Comparison of ENCODE assay signal across 30 mouse cellular contexts in genomic region chr9:63372541-63372940, GRCm38 (mm10). TPM values are rescaled to one million over a fixed set of nuclear protein-coding genes. Genes with fewer than 3 reads are reported as not detected.
A peak's percentile ranks its signal among the peaks of the same experiment; 100 is the strongest.
DNase-seq lines count a peak whose midpoint lies in the region; ATAC-seq lines count a peak whose summit lies in the region.
"Had no signal": no experiment of that assay in that cellular context is flagged by ENCODE, and none has a peak within 500 bp of the region (broad histone marks: within the 10 kb centered on the region; RNA-seq: fewer than 3 reads in every experiment).

No protein-coding gene starts in this region.

- H3K4me3 ChIP-seq in hindbrain, embryonic 13.5 days: no peak overlapping the region
- no peak overlapping the region for H3K4me3 ChIP-seq in hindbrain, embryonic 12.5 days
- no peak overlapping the region for H3K4me3 ChIP-seq in heart, embryonic 12.5 days
- H3K4me3 ChIP-seq: embryonic facial prominence, embryonic 12.5 days; forebrain, embryonic 10.5 days; gastrocnemius, adult 2 months; heart, embryonic 10.5 days; hindbrain, embryonic 15.5 days; layer of hippocampus, adult 2 months; limb, embryonic 10.5 days; limb, embryonic 15.5 days; liver, embryonic 13.5 days; myocyte; neural tube, embryonic 12.5 days had no signal

- ATAC-seq in hindbrain, embryonic 13.5 days (ENCODE audit: low FRiP score): no peak
- ATAC-seq in hindbrain, embryonic 12.5 days (ENCODE audit: low FRiP score): no peak
- ATAC-seq in heart, embryonic 12.5 days (ENCODE audit: insufficient number of reproducible peaks, low FRiP score): no peak
- ATAC-seq: CD4-positive, CD25-positive, alpha-beta regulatory T cell, adult 4 months; forebrain, embryonic 16.5 days; lung, postnatal 0 days had no signal

- 53% methylated on average over 8 of the region's 8 CpGs for WGBS in hindbrain, embryonic 13.5 days
- WGBS in hindbrain, embryonic 12.5 days: 53% methylated on average over 8 of the region's 8 CpGs
- 55% methylated on average over 8 of the region's 8 CpGs for WGBS in heart, embryonic 12.5 days

- H3K4me1 ChIP-seq in hindbrain, embryonic 13.5 days (replicated peaks): peaks cover 46% of the 10 kb centered on the region
- H3K4me1 ChIP-seq in hindbrain, embryonic 12.5 days: peaks cover 29% of the 10 kb centered on the region
- peaks cover 76% of the 10 kb centered on the region for H3K4me1 ChIP-seq in heart, embryonic 12.5 days (replicated peaks)

- DNase-seq in brain, adult 2 months (ENCODE audit: low read depth, low spot score): peak; percentile 62
- DNase-seq in cerebellum, adult 18-20 months: peak; percentile 62 to 68
- peak; percentile 45 to 66 for DNase-seq in cerebellum, postnatal 14 days
- no peak for DNase-seq in gastrocnemius, adult 8-10 months (ENCODE audit: low spot score in 2 of 2)
- no peak for DNase-seq in adrenal gland, postnatal 25 days
- DNase-seq: adrenal gland, postnatal 14 days; embryo, embryonic 11 days; gastrocnemius, adult 2 months; heart, postnatal 36 days; kidney, adult 2 months; kidney, postnatal 36 days; liver, embryonic 13.5 days; lung, adult 18-20 months; thymus, postnatal 4 days had no signal

- H3K9me3 ChIP-seq in hindbrain, embryonic 13.5 days: no peaks in the 10 kb centered on the region
- no peaks in the 10 kb centered on the region for H3K9me3 ChIP-seq in hindbrain, embryonic 12.5 days (replicated peaks)
- no peaks in the 10 kb centered on the region for H3K9me3 ChIP-seq in heart, embryonic 12.5 days (replicated peaks)
- H3K9me3 ChIP-seq: embryonic facial prominence, embryonic 12.5 days; forebrain, embryonic 10.5 days; heart, embryonic 10.5 days; hindbrain, embryonic 15.5 days; limb, embryonic 10.5 days; limb, embryonic 15.5 days; liver, embryonic 13.5 days; neural tube, embryonic 12.5 days had no signal

- peak overlapping the region; percentile 23; the same call in 1 of the 2 replicates for H3K27ac ChIP-seq in hindbrain, embryonic 13.5 days
- no peak overlapping the region for H3K27ac ChIP-seq in hindbrain, embryonic 12.5 days
- no peak overlapping the region for H3K27ac ChIP-seq in heart, embryonic 12.5 days (ENCODE audit: poor library complexity, severe bottlenecking)
- H3K27ac ChIP-seq: embryonic facial prominence, embryonic 12.5 days; forebrain, embryonic 10.5 days; heart, embryonic 10.5 days; hindbrain, embryonic 15.5 days; layer of hippocampus, adult 2 months; limb, embryonic 10.5 days; limb, embryonic 15.5 days; liver, embryonic 13.5 days; macrophage; neural tube, embryonic 12.5 days had no signal

- H3K9ac ChIP-seq in hindbrain, embryonic 13.5 days: no peak overlapping the region
- H3K9ac ChIP-seq in hindbrain, embryonic 12.5 days: no peak overlapping the region
- no peak overlapping the region for H3K9ac ChIP-seq in heart, embryonic 12.5 days
- H3K9ac ChIP-seq: embryonic facial prominence, embryonic 12.5 days; hindbrain, embryonic 15.5 days; limb, embryonic 15.5 days; liver, embryonic 13.5 days; neural tube, embryonic 12.5 days had no signal

- H3K4me2 ChIP-seq in hindbrain, embryonic 13.5 days: no peak overlapping the region
- H3K4me2 ChIP-seq in hindbrain, embryonic 12.5 days (replicated peaks): no peak overlapping the region
- no peak overlapping the region for H3K4me2 ChIP-seq in heart, embryonic 12.5 days
- H3K4me2 ChIP-seq: embryonic facial prominence, embryonic 12.5 days; hindbrain, embryonic 15.5 days; limb, embryonic 15.5 days; liver, embryonic 13.5 days; neural tube, embryonic 12.5 days had no signal

- H3K27me3 ChIP-seq in hindbrain, embryonic 13.5 days: no peaks in the 10 kb centered on the region
- H3K27me3 ChIP-seq in hindbrain, embryonic 12.5 days: no peaks in the 10 kb centered on the region
- H3K27me3 ChIP-seq in heart, embryonic 12.5 days (replicated peaks): no peaks in the 10 kb centered on the region
- H3K27me3 ChIP-seq: embryonic facial prominence, embryonic 12.5 days; hindbrain, embryonic 15.5 days; limb, embryonic 15.5 days; liver, embryonic 13.5 days; neural tube, embryonic 12.5 days had no signal

- H3K36me3 ChIP-seq in hindbrain, embryonic 13.5 days: peaks cover 14% of the 10 kb centered on the region
- H3K36me3 ChIP-seq in hindbrain, embryonic 12.5 days: peaks cover 19% of the 10 kb centered on the region
- H3K36me3 ChIP-seq in heart, embryonic 12.5 days: peaks cover 22% of the 10 kb centered on the region

RNA-seq across cellular contexts. Expression of gene Map2k5, which starts 5.2 kb away (rescaled TPM):
- 36.3 and 37.4 TPM in 2 replicates for polyA plus RNA-seq in hindbrain, embryonic 13.5 days (2015; fragmentation: Nextera tagmentation; extraction: Ambion mirVana)
- 42.0 and 43.0 TPM in 2 replicates for polyA plus RNA-seq in hindbrain, embryonic 12.5 days (2016; fragmentation: Nextera tagmentation; extraction: Ambion mirVana)
- total RNA-seq in gastrocnemius, adult 8-10 months (2022): 10 to 100 TPM; 13.9 to 16.2 (median 14.8) TPM
- polyA plus RNA-seq in heart, embryonic 12.5 days (2016; fragmentation: Nextera tagmentation; extraction: Ambion mirVana): 28.7 and 30.9 TPM in 2 replicates
- total RNA-seq in adrenal gland, postnatal 25 days (2021): 35.5 and 50.7 TPM in 2 replicates

RNA-seq across cellular contexts. Expression of gene 2300009A05Rik, which starts 26.5 kb away (rescaled TPM):
- polyA plus RNA-seq in hindbrain, embryonic 13.5 days (2015; fragmentation: Nextera tagmentation; extraction: Ambion mirVana): 68.5 and 69.1 TPM in 2 replicates
- polyA plus RNA-seq in hindbrain, embryonic 12.5 days (2016; fragmentation: Nextera tagmentation; extraction: Ambion mirVana): 45.3 and 53.1 TPM in 2 replicates
- total RNA-seq in gastrocnemius, adult 8-10 months (2022): 10 to 100 TPM; 13.8 to 25.5 (median 22.0) TPM
- 60.6 and 64.5 TPM in 2 replicates for polyA plus RNA-seq in heart, embryonic 12.5 days (2016; fragmentation: Nextera tagmentation; extraction: Ambion mirVana)
- 69.3 and 70.0 TPM in 2 replicates for total RNA-seq in adrenal gland, postnatal 25 days (2021)

Comparison
In these comparisons a context has a peak if more than half of its experiments do, and no peak if none do; other contexts are left out.
1. DNase-seq: peak in brain, adult 2 months (single experiment), cerebellum, adult 18-20 months (2 of 2) and cerebellum, postnatal 14 days (2 of 2); none in gastrocnemius, adult 8-10 months (0 of 2) and adrenal gland, postnatal 25 days (single experiment).